Mouse (Mus musculus) liver, embryonic 16.5 days (tissue): ENCODE results near the gene Dffa. TPM values are rescaled to one million over a fixed set of nuclear protein-coding genes. Genes with fewer than 3 reads are reported as not detected.
"Not testable (repeated sequence)": the region's sequence is repeated elsewhere in the genome, so short reads cannot be mapped to it uniquely, and the experiment has no call there.

Experiments
- ATAC-seq: fragments of 200-750 bp; cut with Nextera tagmentation; 2 replicates; pipeline ENCODE4 v1.8.0; 2017; ENCODE audit warnings: low read depth, mild to moderate bottlenecking, moderate number of reproducible peaks, moderate library complexity
- H3K27ac ChIP-seq: fragments of 300-500 bp; sonication (generic); 2 replicates; pipeline ENCODE4 v1.5.1; 2014; ENCODE audit warnings: mild to moderate bottlenecking, low read length
- H3K27me3 ChIP-seq: fragments of 300-500 bp; sonication (generic); 2 replicates; pipeline ENCODE4 v1.6.1; 2014; ENCODE audit warnings: low read depth, low read length, mixed read lengths; ENCODE audit not compliant: control insufficient read depth, insufficient read depth
- H3K36me3 ChIP-seq: fragments of 300-500 bp; sonication (generic); 2 replicates; pipeline ENCODE4 v1.6.1; 2014; ENCODE audit warnings: mild to moderate bottlenecking; ENCODE audit not compliant: control insufficient read depth, insufficient read depth
- H3K4me1 ChIP-seq: fragments of 300-500 bp; sonication (generic); 2 replicates; pipeline ENCODE4 v1.6.1; 2014; ENCODE audit warnings: low read depth, low read length, mixed read lengths; ENCODE audit not compliant: control insufficient read depth
- H3K4me2 ChIP-seq: fragments of 300-500 bp; sonication (generic); 2 replicates; pipeline ENCODE4 v1.6.1; 2014; ENCODE audit warnings: low read depth, low read length, mixed read lengths
- H3K4me3 ChIP-seq: fragments of 300-500 bp; sonication (generic); 2 replicates; pipeline ENCODE4 v1.5.1; 2014; ENCODE audit warnings: low read depth, mild to moderate bottlenecking, low read length
- H3K9ac ChIP-seq: fragments of 300-500 bp; sonication (generic); 2 replicates; pipeline ENCODE4 v1.6.1; 2014; ENCODE audit warnings: low read depth, low read length
- H3K9me3 ChIP-seq: fragments of 300-500 bp; sonication (generic); replicated peaks from 2 replicates; pipeline ENCODE4 v1.6.1; 2016; ENCODE audit warnings: low read length; ENCODE audit not compliant: control insufficient read depth
- WGBS: fragments of 180-500 bp; shearing (Covaris S2); extraction: QIAGEN DNeasy Blood & Tissue Kit; methylation state at CpG from one replicate; pipeline ENCODE4 v1.1.7; 2014; ENCODE audit not compliant: insufficient replicate concordance; 5-methylcytosine and 5-hydroxymethylcytosine counted together
- polyA plus RNA-seq: library from polyadenylated mRNA; unstranded; fragments of >200 nt; fragmentation: Nextera tagmentation; extraction: Ambion mirVana; gene quantifications from 2 replicates; pipeline ENCODE4 v1.2.1, GENCODE M21; 2015

Gene Dffa
- polyA plus RNA-seq, 1 experiment from 2014 or later = 17.0 TPM

DNA sequence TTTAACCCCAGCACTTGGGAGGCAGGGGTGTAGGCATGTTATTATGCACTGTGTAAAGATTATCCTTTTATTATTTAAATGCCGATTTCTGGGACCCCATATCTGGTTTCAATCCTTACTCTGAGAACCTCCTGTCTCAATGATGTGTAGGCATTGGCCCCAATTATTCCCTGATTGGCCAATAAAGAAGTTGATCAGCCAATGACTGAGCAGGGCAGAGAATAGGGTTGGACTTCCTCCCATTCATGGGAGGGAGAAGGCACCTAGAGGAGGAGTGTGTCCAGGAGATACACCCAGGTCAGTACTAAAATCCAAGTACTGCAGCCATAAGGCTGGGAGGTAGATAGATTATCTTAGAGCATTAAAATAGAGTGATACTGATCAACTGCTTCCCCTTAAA is 59.2 kb downstream of the Dffa start:
- H3K36me3 ChIP-seq = peaks cover 10% of the 10 kb centered on the region
- peaks cover 11% of the 10 kb centered on the region for H3K4me1 ChIP-seq
- H3K27me3 ChIP-seq = no peaks in the 10 kb centered on the region
- H3K9ac ChIP-seq = no peak overlapping the region
- no peaks in the 10 kb centered on the region for H3K9me3 ChIP-seq
- no peak overlapping the region for H3K4me3 ChIP-seq
- H3K27ac ChIP-seq = no peak overlapping the region
- ATAC-seq = no peak
- WGBS = 56% methylated on average over 1 of the region's 1 CpGs
- H3K4me2 ChIP-seq = no peak overlapping the region

DNA sequence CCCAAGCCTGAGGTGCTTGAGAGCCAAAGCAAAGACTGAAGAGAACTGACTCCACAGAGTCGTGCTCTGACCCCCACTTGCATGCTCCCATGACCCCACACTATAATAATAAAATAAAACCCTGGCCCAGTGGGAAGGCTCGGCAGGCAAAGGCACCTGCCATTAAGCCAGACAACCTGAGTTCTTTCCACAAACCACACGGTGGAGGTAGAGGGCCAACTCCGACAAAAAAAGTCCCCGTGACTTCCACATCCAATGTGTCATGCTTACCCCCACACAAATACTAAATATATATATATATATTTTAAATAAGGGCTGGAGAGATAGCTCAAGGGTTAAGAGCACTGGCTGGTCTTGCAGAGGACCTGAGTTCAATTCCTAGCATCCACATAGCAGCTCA is 60.2 kb downstream of the Dffa start:
- Histone ChIP-seq H3K27me3 (no peaks in the 10 kb centered on the region), H3K9me3 (no peaks in the 10 kb centered on the region), H3K4me1 (peaks cover 11% of the 10 kb centered on the region), H3K9ac (no peak overlapping the region), H3K4me3 (no peak overlapping the region), H3K4me2 (no peak overlapping the region; the same call in 1 of the 2 replicates), H3K36me3 (peaks cover 6% of the 10 kb centered on the region; the same call in 1 of the 2 replicates), H3K27ac (no peak overlapping the region)
- 54% methylated on average over 5 of the region's 5 CpGs for WGBS
- no peak for ATAC-seq

DNA sequence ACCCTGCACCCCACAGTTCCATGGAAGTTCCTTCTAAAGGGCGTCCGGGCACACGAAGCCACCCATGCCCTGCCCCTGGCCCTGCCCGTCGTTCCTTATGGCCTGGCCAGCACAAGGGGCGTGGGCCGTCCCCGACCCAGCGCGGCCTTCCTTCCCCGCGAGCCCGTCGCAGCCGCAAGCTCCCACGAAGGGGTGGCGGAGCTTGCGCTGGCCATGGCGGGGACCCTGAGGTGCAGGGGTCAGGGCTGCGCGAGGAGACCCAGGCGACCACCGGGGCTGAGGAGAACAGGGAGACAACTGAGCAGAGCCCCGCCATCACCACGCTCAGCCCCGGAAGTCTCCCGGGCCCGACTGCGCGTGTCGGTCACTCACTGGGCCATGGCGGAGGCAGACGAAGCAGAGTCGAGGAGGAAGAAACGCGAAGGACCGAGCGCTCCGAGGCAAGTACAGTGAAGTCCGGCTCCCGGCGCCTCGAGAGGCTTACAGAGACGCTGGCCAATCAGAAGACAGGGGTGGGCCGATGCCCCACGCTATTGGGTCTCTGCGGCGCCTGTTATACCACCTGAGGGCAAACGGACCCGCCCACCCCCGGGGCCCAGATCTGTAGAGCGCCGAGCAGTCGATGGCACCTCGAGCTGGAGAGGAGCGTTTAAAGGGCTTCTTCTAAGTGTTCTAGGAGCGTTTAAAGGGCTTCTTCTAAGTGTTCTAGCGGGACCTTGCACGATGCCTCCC is 62.4 kb downstream of the Dffa start, which contains the start of gene Pgd:
Pgd (minus strand) TSS at position 557 of the 732 bp plus-strand sequence.
- Histone ChIP-seq H3K4me2 (peak within 1 kb of the TSS; percentile 97), H3K27me3 (no peaks in the 10 kb centered on the region), H3K9me3 (no peaks in the 10 kb centered on the region), H3K36me3 (no peaks in the 10 kb centered on the region), H3K4me3 (peak within 1 kb of the TSS; percentile 73), H3K27ac (peak within 1 kb of the TSS; percentile 72), H3K4me1 (peaks cover 16% of the 10 kb centered on the region), H3K9ac (peak within 1 kb of the TSS; percentile 83)
- under 1% methylated on average over 59 of the region's 59 CpGs for WGBS
- ATAC-seq = peak; percentile 99

DNA sequence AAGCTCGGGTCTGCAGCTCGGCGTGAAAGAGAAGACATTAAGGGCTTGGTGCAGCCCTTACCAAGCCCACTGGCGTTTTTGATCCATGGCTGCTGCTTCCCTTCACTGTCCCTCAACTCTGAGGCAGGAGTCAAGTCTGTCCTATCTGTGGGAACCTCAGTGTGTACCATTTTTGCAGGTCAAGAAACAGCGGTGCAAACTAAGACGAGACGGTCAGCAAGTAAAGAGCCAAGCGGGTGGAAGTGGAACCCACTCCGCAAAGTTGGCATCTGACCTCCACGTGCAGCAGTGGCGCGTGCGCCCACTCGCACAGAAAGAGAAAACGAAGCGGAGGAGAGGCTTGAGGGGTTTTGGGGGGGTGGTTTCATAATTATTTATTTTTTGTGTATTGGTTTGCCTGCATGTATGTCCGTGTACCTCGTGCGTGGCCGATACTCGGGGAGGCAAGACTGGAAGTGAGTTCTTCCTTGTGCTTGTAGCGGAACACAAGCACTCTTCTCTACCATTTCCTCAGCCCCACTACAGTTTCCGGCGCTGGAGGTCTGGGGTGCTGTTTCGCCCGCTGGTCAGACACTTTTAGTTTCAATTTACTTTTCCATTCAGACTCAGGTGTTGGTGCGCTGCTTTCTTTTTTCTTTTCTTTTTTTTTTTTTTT is 63.1 kb downstream of the Dffa start:
- H3K4me2 ChIP-seq = peak overlapping the region; percentile 97
- H3K27me3 ChIP-seq = no peaks in the 10 kb centered on the region
- no peaks in the 10 kb centered on the region for H3K36me3 ChIP-seq
- peak overlapping the region; percentile 73 for H3K4me3 ChIP-seq
- no peaks in the 10 kb centered on the region for H3K9me3 ChIP-seq
- WGBS = under 1% methylated on average over 27 of the region's 27 CpGs
- peak overlapping the region; percentile 58 for H3K9ac ChIP-seq
- H3K27ac ChIP-seq = peak overlapping the region; percentile 66
- ATAC-seq = peak; percentile 1; the same call in 1 of the 2 replicates
- peaks cover 16% of the 10 kb centered on the region for H3K4me1 ChIP-seq

DNA sequence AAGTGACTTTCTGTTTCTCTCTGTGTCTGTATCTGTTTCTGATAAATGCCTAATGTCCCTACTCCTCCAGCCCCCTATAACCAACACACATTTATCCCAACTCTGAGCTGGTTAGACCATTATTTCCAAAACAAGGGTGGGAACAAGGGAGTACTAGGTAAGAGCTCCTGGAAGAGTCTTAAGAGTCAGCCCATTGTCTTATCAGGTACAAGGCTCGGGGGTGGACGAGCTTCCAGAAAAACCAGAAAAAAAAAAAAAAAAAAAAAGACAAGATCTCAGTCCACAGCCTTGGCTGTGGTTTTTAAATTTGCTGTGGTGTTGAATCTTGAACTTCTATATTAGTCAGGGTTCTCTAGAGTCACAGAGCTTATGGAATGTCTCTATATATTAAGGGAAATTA is 64.1 kb downstream of the Dffa start:
- no peak for ATAC-seq
- 32% methylated on average over 2 of the region's 2 CpGs for WGBS
- H3K4me3 ChIP-seq = peak overlapping the region; percentile 73
- no peak overlapping the region for H3K27ac ChIP-seq
- peaks cover 16% of the 10 kb centered on the region for H3K4me1 ChIP-seq
- H3K9me3 ChIP-seq = no peaks in the 10 kb centered on the region
- no peaks in the 10 kb centered on the region for H3K27me3 ChIP-seq
- H3K36me3 ChIP-seq = no peaks in the 10 kb centered on the region
- H3K9ac ChIP-seq = no peak overlapping the region
- peak overlapping the region; percentile 97 for H3K4me2 ChIP-seq

DNA sequence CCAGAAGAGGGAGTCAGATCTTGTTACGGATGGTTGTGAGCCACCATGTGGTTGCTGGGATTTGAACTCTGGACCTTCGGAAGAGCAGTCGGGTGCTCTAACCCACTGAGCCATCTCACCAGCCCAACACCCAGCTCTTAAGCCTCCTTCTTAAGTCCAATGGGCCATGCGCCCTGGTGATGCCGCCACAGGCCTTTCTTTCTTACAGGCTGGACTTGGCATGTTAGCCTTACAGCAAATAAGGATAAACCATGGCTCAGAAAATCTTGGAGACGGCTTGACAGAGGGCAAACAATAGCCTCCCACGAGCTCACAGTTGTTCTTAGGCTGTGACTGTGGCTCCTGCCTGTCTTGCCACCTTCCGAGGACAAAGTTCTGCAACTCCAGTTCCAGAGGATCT is 66.0 kb downstream of the Dffa start:
- H3K36me3 ChIP-seq, H3K27me3 ChIP-seq, ATAC-seq, H3K9me3 ChIP-seq, H3K4me3 ChIP-seq, H3K9ac ChIP-seq, H3K4me2 ChIP-seq: not testable (repeated sequence)
- WGBS = 68% methylated on average over 7 of the region's 8 CpGs
- Histone ChIP-seq H3K27ac (peak overlapping the region; percentile 45; the same call in 1 of the 2 replicates), H3K4me1 (peaks cover 16% of the 10 kb centered on the region)

Other genes starting within 250 kb of the Dffa start
- 28.7 and 31.1 TPM in 2 replicates for gene Pex14, start 4.3 kb upstream of the Dffa start, polyA plus RNA-seq
- not detected in 2 replicates for gene Cort, start 22.6 kb downstream of the Dffa start, polyA plus RNA-seq
- 10.6 and 12.3 TPM in 2 replicates for gene Cenps, start 33.5 kb downstream of the Dffa start, polyA plus RNA-seq
- gene Pgd, start 62.6 kb downstream of the Dffa start, polyA plus RNA-seq = 64.0 and 69.6 TPM in 2 replicates
- 4.8 and 5.5 TPM in 2 replicates for gene Kif1b, start 203.5 kb downstream of the Dffa start, polyA plus RNA-seq